Mouse (Mus musculus) E14TG2a.4 (cell line): ENCODE data around the gene Ccdc38.

Experiments
- CTCF ChIP-seq: conservative IDR thresholded peaks from 2 replicates; pipeline ENCODE4 v1.5.1; 2014; ENCODE audit warnings: low read length
- NANOG ChIP-seq: IDR thresholded peaks from 2 replicates; pipeline ENCODE4 v1.6.1; 2014; ENCODE audit warnings: borderline replicate concordance, low read length, mixed read lengths
- POU5F1 ChIP-seq: IDR thresholded peaks from 2 replicates; pipeline ENCODE4 v1.6.1; 2014; ENCODE audit warnings: low read length, borderline replicate concordance

- no peak for TF ChIP-seq CTCF
- TF ChIP-seq POU5F1, result no peak
- TF ChIP-seq NANOG, result no peak
Observed at GRCm38 (mm10) chr10:93589281-93589848, 48.9 kb downstream of the Ccdc38 start, which contains the start of gene Snrpf.
